Mouse (Mus musculus): ENCODE results near the gene Amz1. TPM values are rescaled to one million over a fixed set of nuclear protein-coding genes. Genes with fewer than 3 reads are reported as not detected.

Gene Amz1
- polyA plus RNA-seq, 1 experiment from 2014 or later, result 0.65 TPM

DNA sequence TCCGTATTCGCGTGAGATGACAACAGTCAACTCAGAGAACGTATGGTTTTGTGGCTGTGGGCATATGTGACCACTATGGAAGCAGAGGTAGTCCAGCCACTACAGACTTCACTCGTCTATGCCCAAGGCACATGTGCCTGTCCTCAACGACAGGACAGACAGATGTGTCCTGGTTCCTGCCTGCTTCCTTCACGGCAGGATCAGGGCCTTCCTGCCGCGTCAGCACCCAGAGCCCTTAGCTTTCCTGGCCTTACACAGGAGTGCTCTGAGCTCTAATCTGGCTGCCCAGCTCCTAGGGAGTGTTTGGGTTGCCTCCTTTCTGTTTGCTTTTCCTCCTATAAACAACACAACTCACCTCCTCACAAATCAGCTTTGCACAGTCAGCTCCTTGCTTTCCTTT is 53.0 kb downstream of the Amz1 start:
- TF ChIP-seq EP300 (optimal IDR thresholded peaks at IDR 0.05), result no peak
- no peaks in the 10 kb centered on the region; the same call in none of the 2 replicates for H3K4me1 ChIP-seq (replicated peaks; ENCODE audit: control insufficient read depth, insufficient read depth)
- H3K4me3 ChIP-seq (ENCODE audit: low read depth, low read length), result no peak overlapping the region
- H3K9ac ChIP-seq (ENCODE audit: low read length), result 0 out of 2 replicates have a peak overlapping the region, but pooled peaks have one; percentile 4
- peak overlapping the region; percentile 53; the same call in 1 of the 2 replicates for H3K27ac ChIP-seq (replicated peaks)
- DNase-seq (ENCODE audit: low spot score), result no peak
- no peak overlapping the region for H3K4me2 ChIP-seq (replicated peaks; ENCODE audit: low read depth)
- WGBS, result 57% methylated on average over 9 of the region's 9 CpGs
- ATAC-seq (ENCODE audit: low FRiP score, low TSS enrichment), result no peak
- H3K36me3 ChIP-seq (ENCODE audit: control insufficient read depth, insufficient read depth, low read length), result peaks cover 5% of the 10 kb centered on the region
- no peaks in the 10 kb centered on the region for H3K27me3 ChIP-seq (ENCODE audit: control insufficient read depth, insufficient read depth, low read length)
- H3K9me3 ChIP-seq (ENCODE audit: control insufficient read depth, low read length), result no peaks in the 10 kb centered on the region

DNA sequence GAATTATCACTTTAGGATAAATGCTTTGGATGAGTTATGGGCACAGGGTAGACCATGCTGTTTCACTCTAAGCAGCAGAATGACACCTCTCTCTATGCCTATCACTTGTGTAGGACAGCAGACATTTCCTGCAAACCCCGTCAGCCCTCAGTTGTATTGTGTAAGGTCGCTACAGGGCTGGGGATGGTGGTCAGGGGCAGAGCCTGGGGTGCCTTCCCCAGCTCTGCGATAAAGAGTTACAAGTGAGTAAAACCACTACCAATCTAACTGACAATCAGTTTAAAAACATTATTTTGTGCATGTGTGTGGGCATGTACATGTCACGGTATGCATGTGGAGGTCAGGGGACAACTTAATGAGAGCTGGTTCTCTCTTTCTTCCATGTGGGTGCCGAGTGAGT is 57.2 kb downstream of the Amz1 start:
- Histone ChIP-seq H3K27me3 (ENCODE audit: control insufficient read depth, insufficient read depth, low read length) (no peaks in the 10 kb centered on the region), H3K4me3 (ENCODE audit: low read depth, low read length) (no peak overlapping the region), H3K27ac (replicated peaks) (no peak overlapping the region), H3K9me3 (ENCODE audit: control insufficient read depth, low read length) (no peaks in the 10 kb centered on the region), H3K4me1 (replicated peaks; ENCODE audit: control insufficient read depth, insufficient read depth) (no peaks in the 10 kb centered on the region), H3K4me2 (replicated peaks; ENCODE audit: low read depth) (no peak overlapping the region), H3K36me3 (ENCODE audit: control insufficient read depth, insufficient read depth, low read length) (peaks cover 19% of the 10 kb centered on the region), H3K9ac (ENCODE audit: low read length) (no peak overlapping the region)
- WGBS, result 82% methylated on average over 5 of the region's 5 CpGs
- no peak for DNase-seq (ENCODE audit: low spot score)
- ATAC-seq (ENCODE audit: low FRiP score, low TSS enrichment), result no peak
- TF ChIP-seq CTCF (IDR thresholded peaks at IDR 0.05; ENCODE audit: low read depth) (no peak), EP300 (optimal IDR thresholded peaks at IDR 0.05) (no peak)

DNA sequence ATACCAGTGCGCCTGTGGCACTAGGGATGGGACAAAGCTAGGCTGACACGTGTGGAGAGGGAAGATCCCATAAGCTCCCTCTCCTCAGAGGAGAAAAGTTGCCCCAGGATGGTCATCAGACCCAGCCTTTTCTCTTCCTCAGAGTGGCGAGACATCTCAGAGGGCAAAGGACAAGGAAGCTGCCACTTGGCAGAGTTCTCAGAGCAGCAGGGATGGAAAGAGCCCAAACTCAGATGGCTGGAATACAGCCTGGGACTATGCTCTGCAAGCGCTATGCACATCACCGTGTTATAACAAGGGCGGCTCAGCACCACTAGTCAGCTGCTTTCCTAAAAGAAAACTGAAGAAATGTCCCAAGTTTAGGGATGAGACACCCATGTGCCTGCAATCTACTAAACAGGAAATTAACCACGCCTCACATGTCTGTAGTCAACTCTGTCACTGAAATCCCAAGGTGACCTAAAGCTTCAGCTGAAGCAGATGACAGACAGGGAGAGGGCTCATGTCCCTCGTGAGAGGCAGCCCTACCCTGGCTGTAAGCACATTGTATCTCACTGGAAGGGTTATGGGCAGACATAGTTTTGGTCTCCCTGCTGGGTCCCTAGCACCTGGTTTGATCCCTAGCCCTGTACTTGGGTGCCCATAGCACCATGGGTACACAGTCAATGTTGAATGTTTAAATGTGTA is 58.1 kb downstream of the Amz1 start:
- ATAC-seq (ENCODE audit: low FRiP score, low TSS enrichment), result no peak
- Histone ChIP-seq H3K9me3 (ENCODE audit: control insufficient read depth, low read length) (no peaks in the 10 kb centered on the region), H3K4me3 (ENCODE audit: low read depth, low read length) (no peak overlapping the region), H3K4me2 (replicated peaks; ENCODE audit: low read depth) (no peak overlapping the region), H3K36me3 (ENCODE audit: control insufficient read depth, insufficient read depth, low read length) (peaks cover 19% of the 10 kb centered on the region), H3K27ac (replicated peaks) (no peak overlapping the region), H3K27me3 (ENCODE audit: control insufficient read depth, insufficient read depth, low read length) (no peaks in the 10 kb centered on the region), H3K9ac (ENCODE audit: low read length) (no peak overlapping the region), H3K4me1 (replicated peaks; ENCODE audit: control insufficient read depth, insufficient read depth) (no peaks in the 10 kb centered on the region; the same call in 1 of the 2 replicates)
- TF ChIP-seq CTCF (IDR thresholded peaks at IDR 0.05; ENCODE audit: low read depth) (no peak), EP300 (optimal IDR thresholded peaks at IDR 0.05) (no peak)
- WGBS, result 88% methylated on average over 8 of the region's 8 CpGs
- no peak for DNase-seq (ENCODE audit: low spot score)

DNA sequence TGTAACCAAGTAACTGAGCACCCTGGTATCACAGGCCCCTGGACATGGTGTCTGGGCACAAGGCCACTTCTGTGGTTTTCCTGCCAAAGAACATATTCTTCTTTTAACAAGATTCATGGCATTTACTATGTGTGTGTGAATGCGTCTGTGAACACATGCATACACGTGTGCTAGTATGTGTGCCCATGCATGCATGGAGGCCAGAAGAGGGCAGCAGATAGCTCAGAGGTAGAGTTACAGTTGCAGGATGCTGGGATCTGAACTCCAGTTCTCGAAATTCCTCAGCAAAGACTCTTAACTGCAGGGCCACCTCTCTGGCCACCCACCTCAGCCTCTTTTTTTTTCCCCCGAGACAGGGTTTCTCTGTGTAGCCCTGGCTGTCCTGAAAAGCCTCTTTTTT is 59.6 kb downstream of the Amz1 start:
- no peak overlapping the region for H3K27ac ChIP-seq (replicated peaks)
- TF ChIP-seq EP300 (optimal IDR thresholded peaks at IDR 0.05), result no peak
- peak; percentile 43 for TF ChIP-seq CTCF (IDR thresholded peaks at IDR 0.05; ENCODE audit: low read depth)
- no peaks in the 10 kb centered on the region; the same call in 1 of the 2 replicates for H3K4me1 ChIP-seq (replicated peaks; ENCODE audit: control insufficient read depth, insufficient read depth)
- H3K27me3 ChIP-seq (ENCODE audit: control insufficient read depth, insufficient read depth, low read length), result no peaks in the 10 kb centered on the region
- no peak for ATAC-seq (ENCODE audit: low FRiP score, low TSS enrichment)
- H3K36me3 ChIP-seq (ENCODE audit: control insufficient read depth, insufficient read depth, low read length), result peaks cover 19% of the 10 kb centered on the region
- DNase-seq (ENCODE audit: low spot score), result no peak
- H3K9me3 ChIP-seq (ENCODE audit: control insufficient read depth, low read length), result no peaks in the 10 kb centered on the region
- H3K4me2 ChIP-seq (replicated peaks; ENCODE audit: low read depth), result no peak overlapping the region
- H3K9ac ChIP-seq (ENCODE audit: low read length), result no peak overlapping the region
- WGBS, result 93% methylated on average over 4 of the region's 4 CpGs
- no peak overlapping the region for H3K4me3 ChIP-seq (ENCODE audit: low read depth, low read length)

DNA sequence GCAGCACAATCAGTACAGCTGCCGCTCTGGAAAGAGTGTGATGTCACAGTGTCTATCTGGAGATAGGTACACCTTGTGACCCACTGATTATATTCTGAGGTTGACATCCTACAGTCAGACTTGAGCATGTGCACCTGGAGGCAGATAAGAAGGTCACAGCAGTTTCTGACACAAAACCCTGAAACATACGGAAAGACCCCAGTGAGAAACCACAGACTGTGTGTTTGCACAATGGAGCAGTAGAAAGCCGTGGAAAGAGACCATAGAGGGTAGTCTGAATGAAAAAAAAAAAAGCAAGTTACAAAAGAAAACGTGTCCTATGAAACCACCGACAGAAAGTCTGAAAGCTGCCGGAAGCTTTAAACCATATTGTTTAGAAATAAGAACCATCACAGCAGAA is 60.4 kb downstream of the Amz1 start:
- no peak overlapping the region for H3K4me3 ChIP-seq (ENCODE audit: low read depth, low read length)
- DNase-seq (ENCODE audit: low spot score), result no peak
- TF ChIP-seq CTCF (IDR thresholded peaks at IDR 0.05; ENCODE audit: low read depth), result no peak
- no peak overlapping the region for H3K27ac ChIP-seq (replicated peaks)
- H3K4me2 ChIP-seq (replicated peaks; ENCODE audit: low read depth), result no peak overlapping the region
- 77% methylated on average over 6 of the region's 6 CpGs for WGBS
- no peaks in the 10 kb centered on the region for H3K9me3 ChIP-seq (ENCODE audit: control insufficient read depth, low read length)
- ATAC-seq (ENCODE audit: low FRiP score, low TSS enrichment), result no peak
- H3K4me1 ChIP-seq (replicated peaks; ENCODE audit: control insufficient read depth, insufficient read depth), result peaks cover 2% of the 10 kb centered on the region; the same call in 1 of the 2 replicates
- H3K36me3 ChIP-seq (ENCODE audit: control insufficient read depth, insufficient read depth, low read length), result peaks cover 19% of the 10 kb centered on the region
- no peaks in the 10 kb centered on the region for H3K27me3 ChIP-seq (ENCODE audit: control insufficient read depth, insufficient read depth, low read length)
- no peak overlapping the region for H3K9ac ChIP-seq (ENCODE audit: low read length)

DNA sequence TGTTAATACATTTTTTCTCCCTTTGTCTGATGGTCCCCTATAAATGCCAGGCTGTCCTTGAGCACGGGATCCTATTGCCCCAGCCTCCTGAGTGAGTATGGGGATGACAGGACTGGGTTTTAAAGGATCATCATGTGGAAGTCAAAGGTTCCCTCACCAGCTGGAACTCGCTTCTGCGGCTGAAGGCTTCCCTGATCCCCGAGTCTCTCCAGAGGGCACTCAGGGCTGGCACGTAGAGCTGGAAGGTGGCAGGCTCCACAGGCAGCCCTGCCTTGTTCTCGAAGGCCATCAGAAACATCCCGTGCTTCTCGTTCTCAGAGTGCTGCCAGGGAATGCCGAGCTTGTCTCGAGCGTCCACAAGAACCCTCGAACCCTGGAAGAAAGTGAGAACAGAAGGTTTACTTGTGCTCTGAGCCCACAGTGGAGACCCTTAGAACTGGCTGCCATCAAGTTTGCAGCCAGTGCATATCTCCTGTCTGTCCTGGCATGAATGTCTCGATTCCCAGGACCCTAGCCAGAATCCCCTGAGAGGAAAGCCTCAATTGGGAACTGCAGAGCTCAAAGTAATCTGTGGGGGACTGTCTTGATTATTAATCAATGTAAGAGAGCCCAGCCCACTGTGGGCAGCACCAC is 61.4 kb downstream of the Amz1 start:
- Histone ChIP-seq H3K4me3 (ENCODE audit: low read depth, low read length) (no peak overlapping the region), H3K4me2 (replicated peaks; ENCODE audit: low read depth) (no peak overlapping the region), H3K4me1 (replicated peaks; ENCODE audit: control insufficient read depth, insufficient read depth) (peaks cover 2% of the 10 kb centered on the region; the same call in 1 of the 2 replicates), H3K36me3 (ENCODE audit: control insufficient read depth, insufficient read depth, low read length) (peaks cover 14% of the 10 kb centered on the region), H3K9me3 (ENCODE audit: control insufficient read depth, low read length) (no peaks in the 10 kb centered on the region), H3K27me3 (ENCODE audit: control insufficient read depth, insufficient read depth, low read length) (no peaks in the 10 kb centered on the region), H3K27ac (replicated peaks) (0 out of 2 replicates have a peak overlapping the region, but pooled peaks have one; percentile 49), H3K9ac (ENCODE audit: low read length) (no peak overlapping the region)
- no peak for DNase-seq (ENCODE audit: low spot score)
- 69% methylated on average over 13 of the region's 13 CpGs for WGBS
- TF ChIP-seq CTCF (IDR thresholded peaks at IDR 0.05; ENCODE audit: low read depth) (no peak), EP300 (optimal IDR thresholded peaks at IDR 0.05) (no peak)
- no peak for ATAC-seq (ENCODE audit: low FRiP score, low TSS enrichment)
